Mouse (Mus musculus) embryonic fibroblast, embryonic 13.5 days (primary cell): Measurements from ENCODE around the gene Ttc29. TPM values are rescaled to one million over a fixed set of nuclear protein-coding genes. Genes with fewer than 3 reads are reported as not detected.

Experiments used
- H3K27ac ChIP-seq: 2 replicates; pipeline ENCODE4 v1.5.1; 2012; ENCODE audit warnings: low read length, control low read depth, inconsistent platforms; ENCODE audit not compliant: insufficient read depth
- H3K4me1 ChIP-seq: 2 replicates; pipeline ENCODE4 v1.6.1; 2011; ENCODE audit warnings: low read length; ENCODE audit not compliant: control insufficient read depth, insufficient read depth
- H3K4me3 ChIP-seq: 2 replicates; pipeline ENCODE4 v1.5.1; 2011; ENCODE audit warnings: mild to moderate bottlenecking, control low read depth, low read length; ENCODE audit not compliant: insufficient read depth
- CTCF ChIP-seq: IDR thresholded peaks from 2 replicates; pipeline ENCODE4 v1.5.1; 2011; ENCODE audit warnings: mild to moderate bottlenecking, control low read depth, low read length, moderate library complexity, borderline replicate concordance; ENCODE audit not compliant: insufficient read depth
- POLR2A ChIP-seq: IDR thresholded peaks from 2 replicates; pipeline ENCODE4 v1.6.1; 2011; ENCODE audit warnings: low read depth, mild to moderate bottlenecking, control low read depth, low read length, moderate library complexity
- polyA plus RNA-seq: library from polyadenylated mRNA; stranded (reverse); fragments of >200 nt; gene quantifications from 2 replicates; pipeline ENCODE4 v1.2.4, GENCODE M21; 2011; ENCODE audit warnings: low read depth; ENCODE audit not compliant: missing spikeins, insufficient read length

Gene Ttc29
- polyA plus RNA-seq, 1 experiment: not detected

- TF ChIP-seq POLR2A (no peak), CTCF (no peak)
- H3K4me1 ChIP-seq: no peaks in the 10 kb centered on the region
These were observed 58.3 kb downstream of the Ttc29 start for GRCm38 (mm10) chr8:78271391-78271790.

DNA sequence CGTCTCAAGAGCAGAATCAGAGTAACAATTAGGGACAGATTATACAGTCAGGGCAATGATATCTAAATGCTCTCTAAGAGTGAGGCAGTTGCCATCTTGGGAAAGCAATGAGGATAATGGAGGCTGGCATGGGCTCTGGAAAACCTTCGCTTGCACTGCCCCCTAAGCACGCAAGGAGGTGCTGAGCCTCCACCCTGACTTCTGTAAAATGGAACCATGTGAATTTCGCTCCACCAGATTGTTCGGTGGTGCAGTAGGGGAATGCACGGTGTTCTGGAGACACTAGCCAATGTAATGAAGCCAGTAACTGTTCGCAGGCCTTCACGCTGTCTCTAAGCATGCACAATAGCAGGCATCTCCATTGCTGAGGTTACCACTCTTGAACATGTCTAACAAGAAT is 63.0 kb downstream of the Ttc29 start:
- no peak overlapping the region for H3K4me3 ChIP-seq
- H3K27ac ChIP-seq: no peak overlapping the region
- TF ChIP-seq CTCF: no peak
- no peak for TF ChIP-seq POLR2A
- H3K4me1 ChIP-seq: no peaks in the 10 kb centered on the region

More at GRCm38 (mm10) chr8:78271391-78271790, 58.3 kb downstream of the Ttc29 start:
- no peak overlapping the region for H3K27ac ChIP-seq
- no peak overlapping the region for H3K4me3 ChIP-seq

GRCm38 (mm10) chr8:78277411-78277810 is 64.3 kb downstream of the Ttc29 start:
- Histone ChIP-seq H3K4me1 (no peaks in the 10 kb centered on the region), H3K27ac (no peak overlapping the region), H3K4me3 (no peak overlapping the region)
- TF ChIP-seq CTCF (no peak), POLR2A (no peak)

GRCm38 (mm10) chr8:78278598-78278997 is 65.5 kb downstream of the Ttc29 start:
- Histone ChIP-seq H3K4me1 (no peaks in the 10 kb centered on the region), H3K27ac (no peak overlapping the region), H3K4me3 (no peak overlapping the region)
- TF ChIP-seq CTCF (no peak), POLR2A (no peak)

- Histone ChIP-seq H3K4me1 (no peaks in the 10 kb centered on the region), H3K27ac (no peak overlapping the region), H3K4me3 (no peak overlapping the region)
- no peak for TF ChIP-seq POLR2A
- TF ChIP-seq CTCF: no peak
These were observed 71.7 kb downstream of the Ttc29 start for GRCm38 (mm10) chr8:78284805-78285204.

- no peak overlapping the region for H3K27ac ChIP-seq
- no peaks in the 10 kb centered on the region for H3K4me1 ChIP-seq
- TF ChIP-seq CTCF: no peak
- no peak for TF ChIP-seq POLR2A
- no peak overlapping the region for H3K4me3 ChIP-seq
These were observed 72.3 kb downstream of the Ttc29 start for GRCm38 (mm10) chr8:78285366-78285765.

DNA sequence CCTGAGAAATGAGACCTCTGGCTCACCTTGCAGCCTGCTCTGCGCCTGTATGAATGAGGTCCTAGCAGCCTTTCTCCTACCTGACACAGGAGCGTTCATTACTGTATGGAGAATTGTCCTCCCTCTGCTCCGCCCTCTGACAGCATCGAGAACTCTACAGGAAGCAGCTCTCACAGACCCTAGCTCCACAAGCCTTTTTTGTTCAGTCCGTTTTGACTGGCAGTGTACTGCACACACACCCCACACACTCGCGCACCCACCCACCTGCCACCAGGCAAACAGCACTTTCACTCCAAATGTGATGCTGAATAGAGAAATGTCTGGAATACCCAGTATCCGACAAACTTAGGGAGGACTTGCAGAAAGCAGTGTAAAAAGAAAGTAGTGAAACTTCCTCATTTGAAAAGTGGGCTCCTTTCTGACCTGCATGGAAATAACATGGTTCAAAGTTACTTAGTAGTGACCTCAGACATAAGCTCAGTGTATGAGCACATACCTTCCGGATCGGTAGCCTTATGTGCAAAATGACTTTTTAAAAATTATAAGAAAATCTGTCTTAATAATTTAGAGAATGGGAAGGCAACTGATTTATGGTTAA is 76.4 kb downstream of the Ttc29 start:
- Histone ChIP-seq H3K4me1 (no peaks in the 10 kb centered on the region), H3K4me3 (no peak overlapping the region), H3K27ac (no peak overlapping the region)
- TF ChIP-seq CTCF (no peak), POLR2A (no peak)

- Histone ChIP-seq H3K4me3 (no peak overlapping the region), H3K27ac (no peak overlapping the region), H3K4me1 (no peaks in the 10 kb centered on the region)
- TF ChIP-seq CTCF (no peak), POLR2A (no peak)
These were observed 77.2 kb downstream of the Ttc29 start for GRCm38 (mm10) chr8:78290274-78290673.

GRCm38 (mm10) chr8:78295494-78295893 is 82.4 kb downstream of the Ttc29 start:
- H3K4me3 ChIP-seq: no peak overlapping the region
- TF ChIP-seq CTCF: no peak
- no peak for TF ChIP-seq POLR2A
- H3K4me1 ChIP-seq: no peaks in the 10 kb centered on the region
- H3K27ac ChIP-seq: no peak overlapping the region

DNA sequence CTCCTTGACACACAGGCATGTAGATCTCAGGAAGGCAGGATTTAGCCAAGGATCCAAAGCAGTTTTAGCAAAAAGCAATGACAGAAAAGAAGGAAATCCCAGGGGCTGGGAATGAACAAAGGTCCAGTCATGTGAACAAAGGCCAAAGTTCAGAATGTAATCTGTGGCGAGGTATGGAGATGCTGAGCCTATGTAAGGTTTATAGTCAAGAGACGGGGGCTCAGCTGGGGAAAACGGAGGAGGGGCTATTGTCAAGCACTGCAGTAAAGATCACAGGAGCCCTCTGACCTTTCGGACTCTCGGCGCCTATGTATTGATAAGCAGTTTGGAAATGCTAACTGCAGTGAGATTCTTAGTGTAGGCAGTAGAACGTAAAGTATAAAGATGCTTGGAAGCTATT is 90.5 kb downstream of the Ttc29 start:
- TF ChIP-seq CTCF (no peak), POLR2A (no peak)
- H3K4me3 ChIP-seq: no peak overlapping the region
- H3K4me1 ChIP-seq: no peaks in the 10 kb centered on the region
- H3K27ac ChIP-seq: no peak overlapping the region
